Mouse (Mus musculus) cerebellum, adult 8-10 months (tissue): Measurements from ENCODE around the gene Sec24c.
"Not testable (repeated sequence)": the region's sequence is repeated elsewhere in the genome, so short reads cannot be mapped to it uniquely, and the experiment has no call there.

Experiments used
- DNase-seq: peaks from one replicate; pipeline ENCODE4 v3.0.0; 2022

Sec24c gene

DNA sequence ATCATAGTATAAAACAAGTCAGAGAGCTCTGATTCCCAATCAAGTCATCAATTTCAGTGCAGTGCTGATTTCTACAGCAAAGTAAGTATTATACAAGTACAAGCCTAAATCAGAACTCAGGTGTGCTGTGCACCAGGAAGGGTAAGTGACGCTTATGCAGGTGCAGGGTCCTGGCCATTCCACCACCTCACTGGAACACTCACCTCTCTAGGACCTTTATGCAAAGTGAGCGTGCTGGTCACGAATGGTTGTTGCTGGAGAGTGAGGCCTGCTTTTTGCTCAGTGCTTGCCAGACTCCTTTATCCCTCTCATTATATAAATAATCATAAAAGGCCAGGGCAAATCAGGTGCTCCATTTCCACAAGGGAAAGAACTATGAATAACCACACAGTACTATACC is 26.3 kb downstream of the Sec24c start:
- DNase-seq, result no peak

- no peak for DNase-seq
Observed at GRCm38 (mm10) chr14:20701554-20701953, 27.4 kb downstream of the Sec24c start.

- DNase-seq, result no peak
Observed at GRCm38 (mm10) chr14:20702096-20702740, 28.1 kb downstream of the Sec24c start.

DNA sequence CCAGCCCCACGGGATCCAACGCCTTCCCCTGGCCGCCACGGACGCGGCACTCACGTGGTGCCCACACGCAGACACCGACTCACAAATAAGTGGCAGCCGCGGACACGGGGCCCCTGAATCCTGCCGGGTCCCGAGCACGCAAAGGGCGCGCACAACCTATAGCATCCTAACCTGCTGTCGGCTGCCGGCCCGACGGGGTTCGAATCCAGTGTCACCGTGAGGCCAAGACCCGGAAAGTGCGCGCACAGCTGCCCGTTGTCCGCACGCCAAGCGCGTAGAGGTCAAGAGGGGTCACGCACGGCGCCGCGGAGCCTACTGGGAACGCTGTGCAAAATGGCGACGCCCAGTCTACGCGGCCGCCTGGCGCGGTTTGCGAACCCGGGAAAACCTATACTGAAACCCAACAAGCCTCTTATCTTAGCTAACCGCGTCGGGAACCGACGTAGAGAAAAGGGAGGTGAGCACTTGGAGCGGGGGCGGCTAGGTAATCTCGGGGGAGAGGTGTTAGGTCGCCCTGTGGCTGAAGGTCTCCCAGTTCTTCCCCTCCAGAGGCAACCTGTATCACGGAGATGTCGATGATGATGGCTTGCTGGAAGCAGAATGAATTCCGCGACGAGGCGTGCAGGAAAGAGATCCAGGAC is 28.8 kb downstream of the Sec24c start, which contains the start of gene Chchd1:
TSS of gene Chchd1 (plus strand) at position 266 of the 641 bp plus-strand sequence.
- peak; percentile 90 for DNase-seq

- DNase-seq, result not testable (repeated sequence)
Observed at GRCm38 (mm10) chr14:20703461-20703860, 29.4 kb downstream of the Sec24c start.

GRCm38 (mm10) chr14:20707201-20708190 is 33.4 kb downstream of the Sec24c start, which contains the start of gene Zswim8:
TSS of gene Zswim8 (plus strand) at chr14:20707552.
- DNase-seq, result peak; percentile 90

GRCm38 (mm10) chr14:20708239-20708638 is 34.1 kb downstream of the Sec24c start:
- DNase-seq, result no peak

- DNase-seq, result no peak
Observed at GRCm38 (mm10) chr14:20713832-20714231, 39.7 kb downstream of the Sec24c start.

- no peak for DNase-seq
Observed at GRCm38 (mm10) chr14:20718443-20718842, 44.3 kb downstream of the Sec24c start.

- DNase-seq, result no peak
Observed at GRCm38 (mm10) chr14:20719767-20720166, 45.7 kb downstream of the Sec24c start.

DNA sequence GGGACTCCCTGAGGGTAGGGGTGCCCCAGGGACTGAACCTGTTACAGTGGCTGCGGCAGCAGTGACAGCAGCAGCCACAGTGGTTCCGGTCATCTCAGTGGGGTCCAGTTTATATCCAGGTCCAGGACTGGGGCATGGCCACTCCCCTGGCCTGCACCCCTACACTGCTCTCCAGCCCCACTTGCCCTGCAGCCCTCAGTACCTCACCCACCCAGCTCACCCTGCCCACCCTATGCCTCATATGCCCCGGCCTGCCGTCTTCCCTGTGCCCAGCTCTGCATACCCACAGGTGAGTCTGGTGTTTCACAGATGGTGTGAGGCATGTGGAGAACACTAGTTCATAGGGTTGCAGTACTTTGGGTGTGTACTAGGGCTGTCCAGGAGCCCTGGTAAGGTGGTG is 47.3 kb downstream of the Sec24c start:
- no peak for DNase-seq

DNA sequence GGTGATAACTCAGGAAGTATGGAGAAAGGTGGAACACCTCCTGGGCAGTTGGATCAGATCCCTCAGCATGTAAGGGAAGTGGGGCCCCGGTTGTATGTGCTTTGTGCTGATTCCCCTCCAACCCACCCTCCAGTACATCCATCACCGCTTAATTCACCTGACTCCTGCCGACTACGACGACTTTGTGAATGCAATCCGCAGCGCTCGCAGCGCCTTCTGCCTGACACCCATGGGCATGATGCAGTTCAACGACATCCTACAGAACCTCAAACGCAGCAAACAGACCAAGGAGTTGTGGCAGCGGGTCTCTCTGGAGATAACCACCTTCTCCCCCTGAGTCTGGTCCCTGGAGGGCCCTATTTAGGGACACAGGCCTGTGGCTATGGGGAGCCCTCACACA is 48.9 kb downstream of the Sec24c start:
- DNase-seq, result no peak

GRCm38 (mm10) chr14:20724043-20724442 is 49.9 kb downstream of the Sec24c start:
- peak; percentile 71 for DNase-seq

- DNase-seq, result no peak
Observed at GRCm38 (mm10) chr14:20725660-20726339, 51.7 kb downstream of the Sec24c start.

DNA sequence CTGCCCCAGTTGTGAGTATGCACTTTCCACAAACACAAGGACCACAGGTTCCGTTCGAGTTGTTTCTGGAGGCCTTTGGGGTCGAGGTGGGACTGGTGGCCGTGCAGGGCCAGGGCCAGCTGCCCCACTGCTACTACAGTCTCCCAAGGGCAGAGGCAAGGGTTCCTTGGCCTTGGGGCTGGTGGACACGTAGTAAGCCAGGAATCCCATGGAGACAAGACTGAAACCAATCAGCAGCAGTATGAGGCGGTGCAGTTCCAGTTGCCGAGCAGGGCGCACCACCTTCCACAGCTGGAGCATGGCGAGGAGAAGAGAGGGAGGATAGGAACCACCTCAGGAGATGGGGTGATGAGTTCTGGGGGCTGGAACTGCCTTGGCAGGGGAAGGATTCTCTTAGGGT is 55.8 kb downstream of the Sec24c start:
- no peak for DNase-seq

- no peak for DNase-seq
Observed at GRCm38 (mm10) chr14:20730853-20731602, 56.9 kb downstream of the Sec24c start.

DNA sequence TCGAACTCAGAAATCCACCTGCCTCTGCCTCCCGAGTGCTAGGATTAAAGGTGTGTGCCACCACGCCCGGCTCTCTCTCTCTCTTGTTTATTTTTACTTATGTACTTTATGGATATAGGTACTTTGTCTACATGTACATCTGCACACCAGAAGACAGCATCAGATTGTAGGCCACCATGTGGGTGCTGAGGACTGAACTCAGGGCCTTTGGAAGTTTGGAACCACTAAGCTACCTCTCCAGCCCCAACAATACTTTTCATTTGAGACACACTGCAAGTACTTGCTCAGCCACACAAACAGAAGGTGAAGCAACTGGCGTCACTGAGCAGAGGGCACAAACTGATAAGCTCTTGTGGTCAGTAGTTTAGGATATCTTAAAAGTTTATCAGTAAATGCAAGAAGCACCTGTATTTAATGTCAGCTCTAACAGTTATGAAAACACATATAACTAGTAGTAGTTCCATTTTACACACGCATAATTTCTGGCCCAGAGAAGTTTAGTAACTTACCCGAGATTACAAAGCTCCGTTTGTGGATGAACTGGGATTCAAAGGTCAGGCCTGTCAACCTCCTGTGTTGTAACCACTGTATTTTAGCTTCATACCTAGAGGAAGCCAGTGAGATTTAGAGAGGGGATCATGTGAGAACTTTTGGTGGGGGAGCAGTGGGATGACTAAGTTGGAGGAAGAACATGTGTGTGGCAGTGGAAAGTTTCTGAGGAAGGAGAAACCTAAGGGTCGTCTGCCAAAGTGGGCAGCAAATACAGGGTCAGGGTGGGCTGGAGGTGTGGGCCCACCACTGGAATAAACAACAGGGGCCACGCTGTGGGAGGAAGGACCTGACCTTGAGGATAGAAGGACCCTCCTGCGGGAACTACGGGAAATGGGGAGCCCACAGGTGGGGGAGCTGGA is 59.2 kb downstream of the Sec24c start:
- DNase-seq, result no peak

- DNase-seq, result peak; percentile 89
Observed at GRCm38 (mm10) chr14:20733952-20734774, 60.1 kb downstream of the Sec24c start, which contains the start of gene Ndst2. TSS of gene Ndst2 (minus strand) at chr14:20734562.

DNA sequence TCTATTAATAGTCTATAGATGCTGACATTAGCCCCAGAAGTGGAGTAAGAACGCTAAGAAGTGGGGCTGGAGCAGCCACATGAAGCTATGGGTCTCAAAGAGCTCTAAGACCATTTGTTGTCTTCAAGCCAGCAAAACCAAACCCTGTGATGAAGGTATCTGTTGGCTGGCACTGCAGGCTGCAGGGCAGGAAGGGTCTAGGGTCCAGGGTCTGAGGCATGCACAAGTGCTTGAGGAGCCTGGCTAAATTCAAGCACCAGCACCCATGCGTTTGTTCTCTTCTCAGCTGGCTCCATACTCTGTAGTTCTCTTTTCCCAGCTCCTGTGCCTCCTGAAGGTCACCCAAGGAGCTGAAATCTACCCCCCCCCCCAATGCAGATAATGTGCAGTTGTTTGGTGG is 60.9 kb downstream of the Sec24c start:
- DNase-seq, result no peak

DNA sequence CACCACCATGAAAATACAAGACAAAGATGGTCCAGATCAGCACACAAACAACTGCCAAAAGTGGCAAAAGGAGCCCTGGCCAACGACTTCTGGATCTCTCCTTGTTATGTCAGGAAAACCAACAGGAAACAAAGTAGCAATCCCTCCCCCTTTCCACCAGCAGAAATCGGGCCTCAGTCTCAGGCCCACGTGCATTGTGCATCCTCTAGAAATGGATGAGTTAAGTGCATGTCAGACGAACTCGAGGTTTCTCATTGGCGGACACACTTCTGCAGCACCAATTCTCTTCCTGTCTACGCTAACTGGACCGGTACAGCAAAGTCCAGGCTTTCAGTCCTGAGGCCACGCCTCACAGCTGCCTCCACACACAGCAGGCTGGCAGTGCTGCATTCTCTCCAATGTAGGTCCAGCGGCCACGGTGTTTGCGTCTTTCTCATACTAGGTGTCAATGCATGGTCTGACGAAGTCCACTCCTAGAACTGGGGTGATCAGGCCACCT is 61.8 kb downstream of the Sec24c start:
- DNase-seq, result no peak
